Mouse (Mus musculus) neural tube, embryonic 13.5 days (tissue): ENCODE results near the gene Olfr1061. TPM values are rescaled to one million over a fixed set of nuclear protein-coding genes. Genes with fewer than 3 reads are reported as not detected.

Source experiments
- polyA plus RNA-seq: library from polyadenylated mRNA; unstranded; fragments of >200 nt; fragmentation: Nextera tagmentation; extraction: Ambion mirVana; gene quantifications from 2 replicates; pipeline ENCODE4 v1.2.1, GENCODE M21; 2015

The Olfr1061 gene
- polyA plus RNA-seq, 1 experiment from 2014 or later: not detected

Other genes starting within 250 kb of the Olfr1061 start
- not detected in 2 replicates for gene Olfr1043, start 246.5 kb downstream of the Olfr1061 start, polyA plus RNA-seq
- not detected in 2 replicates for gene Olfr1044, start 236.2 kb downstream of the Olfr1061 start, polyA plus RNA-seq
- gene Olfr52, start 228.4 kb downstream of the Olfr1061 start, polyA plus RNA-seq: not detected in 2 replicates
- not detected in 2 replicates for gene Olfr1045, start 211.0 kb downstream of the Olfr1061 start, polyA plus RNA-seq
- gene Olfr1046, start 194.7 kb downstream of the Olfr1061 start, polyA plus RNA-seq: not detected in 2 replicates
- not detected in 2 replicates for gene Olfr1047, start 182.6 kb downstream of the Olfr1061 start, polyA plus RNA-seq
- gene Olfr1048, start 173.8 kb downstream of the Olfr1061 start, polyA plus RNA-seq: not detected in 2 replicates
- not detected in 2 replicates for gene Olfr1049, start 155.7 kb downstream of the Olfr1061 start, polyA plus RNA-seq
- not detected in 2 replicates for gene Olfr1051, start 135.0 kb downstream of the Olfr1061 start, polyA plus RNA-seq
- not detected in 2 replicates for gene Olfr1052, start 121.6 kb downstream of the Olfr1061 start, polyA plus RNA-seq
- not detected in 2 replicates for gene Olfr1053, start 98.8 kb downstream of the Olfr1061 start, polyA plus RNA-seq
- not detected in 2 replicates for gene Olfr1054, start 78.6 kb downstream of the Olfr1061 start, polyA plus RNA-seq
- not detected in 2 replicates for gene Olfr1055, start 63.8 kb downstream of the Olfr1061 start, polyA plus RNA-seq
- gene Olfr1056, start 51.6 kb downstream of the Olfr1061 start, polyA plus RNA-seq: not detected in 2 replicates
- not detected in 2 replicates for gene Olfr1057, start 35.7 kb downstream of the Olfr1061 start, polyA plus RNA-seq
- gene Olfr1058, start 25.5 kb downstream of the Olfr1061 start, polyA plus RNA-seq: not detected in 2 replicates
- not detected in 2 replicates for gene Olfr1062, start 12.7 kb upstream of the Olfr1061 start, polyA plus RNA-seq
- not detected in 2 replicates for gene Olfr1065, start 36.5 kb upstream of the Olfr1061 start, polyA plus RNA-seq
- gene Olfr1066, start 42.2 kb upstream of the Olfr1061 start, polyA plus RNA-seq: not detected in 2 replicates
- not detected in 2 replicates for gene Olfr228, start 73.3 kb upstream of the Olfr1061 start, polyA plus RNA-seq
- not detected in 2 replicates for gene Olfr1076, start 94.4 kb upstream of the Olfr1061 start, polyA plus RNA-seq
- not detected in 2 replicates for gene Olfr1079, start 128.4 kb upstream of the Olfr1061 start, polyA plus RNA-seq
- gene Olfr1080, start 144.2 kb upstream of the Olfr1061 start, polyA plus RNA-seq: not detected in 2 replicates
- gene Olfr1082, start 184.9 kb upstream of the Olfr1061 start, polyA plus RNA-seq: not detected in 2 replicates
- gene Olfr1084, start 225.7 kb upstream of the Olfr1061 start, polyA plus RNA-seq: not detected in 2 replicates
- gene Olfr1085, start 248.0 kb upstream of the Olfr1061 start, polyA plus RNA-seq: not detected in 2 replicates